In genomic region chr11:117618214-117618613, GRCm38 (mm10) we compare ENCODE assay signal across 9 mouse cellular contexts. TPM values are rescaled to one million over a fixed set of nuclear protein-coding genes. Genes with fewer than 3 reads are reported as not detected.
DNase-seq lines count a peak whose midpoint lies in the region; ATAC-seq and TF ChIP-seq lines count a peak whose summit lies in the region.
"Had no signal": no experiment of that assay in that cellular context is flagged by ENCODE, and none has a peak within 500 bp of the region (broad histone marks: within the 10 kb centered on the region; RNA-seq: fewer than 3 reads in every experiment).

No protein-coding gene starts in this region.

- H3K27ac ChIP-seq in hindbrain, embryonic 10.5 days: peak overlapping the region; percentile 62
- H3K27ac ChIP-seq in midbrain, postnatal 0 days (ENCODE audit: low read depth, low read length): peak overlapping the region; percentile 55

- peaks cover 41% of the 10 kb centered on the region for H3K4me1 ChIP-seq in hindbrain, embryonic 10.5 days (replicated peaks)
- H3K4me1 ChIP-seq in midbrain, postnatal 0 days (ENCODE audit: insufficient read depth, low read length): peaks cover 17% of the 10 kb centered on the region

- no peaks in the 10 kb centered on the region for H3K36me3 ChIP-seq in hindbrain, embryonic 10.5 days
- no peaks in the 10 kb centered on the region for H3K36me3 ChIP-seq in midbrain, postnatal 0 days (ENCODE audit: insufficient read depth, low read length)

- peak; percentile 38 for DNase-seq in kidney, adult 18-20 months
- no peak for DNase-seq in kidney, adult 11 months
- DNase-seq in hindbrain, embryonic 10.5 days (ENCODE audit: low spot score): peak; percentile 22
- DNase-seq in kidney, postnatal 10 days: peak; percentile 56
- no peak for DNase-seq in midbrain, postnatal 0 days (ENCODE audit: low spot score)
- no peak for DNase-seq in urinary bladder, postnatal 10 days (ENCODE audit: low spot score)
- no peak for DNase-seq in left cerebral cortex, postnatal 4 days
- DNase-seq in cerebellum, adult 9-11 months: no peak

- peaks cover 53% of the 10 kb centered on the region for H3K27me3 ChIP-seq in hindbrain, embryonic 10.5 days (ENCODE audit: insufficient read depth, poor library complexity, severe bottlenecking)
- no peaks in the 10 kb centered on the region for H3K27me3 ChIP-seq in midbrain, postnatal 0 days (ENCODE audit: insufficient read depth, low read length)

- no peaks in the 10 kb centered on the region for H3K9me3 ChIP-seq in hindbrain, embryonic 10.5 days
- H3K9me3 ChIP-seq in midbrain, postnatal 0 days (ENCODE audit: low read length): no peaks in the 10 kb centered on the region

- TF ChIP-seq CTCF in midbrain, postnatal 0 days (IDR thresholded peaks at IDR 0.05): no peak

- no peak overlapping the region; the same call in 1 of the 2 replicates for H3K9ac ChIP-seq in midbrain, postnatal 0 days (replicated peaks; ENCODE audit: low read length, poor library complexity, severe bottlenecking)

- no peak for ATAC-seq in midbrain, postnatal 0 days (ENCODE audit: low FRiP score)
- ATAC-seq: inflammation-experienced regulatory T-cells, adult 6 months had no signal

- H3K4me3 ChIP-seq in hindbrain, embryonic 10.5 days: no peak overlapping the region
- no peak overlapping the region for H3K4me3 ChIP-seq in midbrain, postnatal 0 days (ENCODE audit: low read depth, low read length)

- H3K4me2 ChIP-seq in midbrain, postnatal 0 days (ENCODE audit: low read depth, low read length, poor library complexity, severe bottlenecking): no peak overlapping the region

- 16% methylated on average over 3 of the region's 3 CpGs for WGBS in hindbrain, embryonic 10.5 days
- WGBS in midbrain, postnatal 0 days: 16% methylated on average over 3 of the region's 3 CpGs

- intact Hi-C loops in left cerebral cortex, postnatal 4 days (cut with DNase I): no loop called here

RNA-seq across cellular contexts. Expression of gene Tnrc6c, which starts 35.9 kb away (rescaled TPM):
- 11.1 and 14.4 TPM in 2 replicates for polyA plus RNA-seq in hindbrain, embryonic 10.5 days (2016; fragmentation: Nextera tagmentation; extraction: Ambion mirVana)
- 78.4 and 79.8 TPM in 2 replicates for total RNA-seq in midbrain, postnatal 0 days (2014; rRNA removed)
- polyA plus RNA-seq in midbrain, postnatal 0 days (2015; fragmentation: Nextera tagmentation; extraction: Ambion mirVana): 22.8 and 26.5 TPM in 2 replicates
- total RNA-seq in left cerebral cortex, postnatal 4 days (2021): 10 to 100 TPM; 89.8 to 90.7 TPM

Comparison
In these comparisons a context has a peak if more than half of its experiments do, and no peak if none do; other contexts are left out.
1. DNase-seq: peak in kidney, adult 18-20 months (single experiment), hindbrain, embryonic 10.5 days (single experiment) and kidney, postnatal 10 days (single experiment); none in kidney, adult 11 months (single experiment), midbrain, postnatal 0 days (single experiment), urinary bladder, postnatal 10 days (single experiment), left cerebral cortex, postnatal 4 days (single experiment) and cerebellum, adult 9-11 months (single experiment).